Mouse (Mus musculus) WW6 (cell line): ENCODE measurements around the gene Olfr477.
"Not testable (repeated sequence)": the region's sequence is repeated elsewhere in the genome, so short reads cannot be mapped to it uniquely, and the experiment has no call there.

Source experiments
- DNase-seq: peaks from one replicate; pipeline ENCODE4 v3.0.0-alpha.2; 2013; ENCODE audit warnings: low read depth, low spot score

Gene Olfr477

DNA sequence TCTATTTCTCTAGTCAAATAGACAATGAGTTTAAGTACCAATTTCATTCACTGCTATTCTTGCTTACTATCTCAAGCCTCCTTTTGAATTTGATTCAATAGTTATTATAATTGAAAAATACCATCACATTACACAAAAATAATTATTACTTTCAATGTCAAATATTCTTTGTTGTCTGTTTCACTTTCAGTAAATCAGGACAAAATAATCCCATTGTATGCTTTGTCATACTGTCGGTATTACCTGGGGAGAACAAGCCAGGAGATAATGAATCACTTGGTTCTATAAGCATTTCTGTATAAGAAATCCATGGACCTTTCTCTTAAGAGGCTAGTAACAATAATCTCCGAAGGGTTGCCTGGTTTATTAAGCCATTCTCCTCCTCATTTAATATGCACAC is at the start of gene Olfr477:
Gene Olfr477 (plus strand): TSS at position 301 of the 400 bp plus-strand sequence.
- no peak for DNase-seq

DNA sequence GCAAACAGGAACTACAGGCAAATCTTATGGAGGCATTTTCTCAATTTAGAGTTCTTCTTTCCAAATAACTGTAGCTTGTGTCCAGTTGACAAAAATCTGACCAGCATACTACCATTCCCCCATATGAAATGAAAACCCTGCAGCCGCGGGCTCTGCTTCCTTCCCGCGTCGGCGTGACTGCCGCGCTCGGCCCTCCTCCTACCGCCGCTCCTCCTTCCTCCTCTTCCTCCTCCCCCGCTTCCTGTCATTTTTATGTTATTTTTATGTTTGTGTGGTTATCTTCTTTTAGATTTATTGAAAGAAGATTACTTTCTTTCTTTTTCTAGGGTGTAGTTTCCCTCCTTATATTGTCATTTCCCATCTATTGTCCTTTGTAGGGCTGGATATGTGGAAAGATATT is 34.0 kb upstream of the Olfr477 start:
- DNase-seq = not testable (repeated sequence)

DNA sequence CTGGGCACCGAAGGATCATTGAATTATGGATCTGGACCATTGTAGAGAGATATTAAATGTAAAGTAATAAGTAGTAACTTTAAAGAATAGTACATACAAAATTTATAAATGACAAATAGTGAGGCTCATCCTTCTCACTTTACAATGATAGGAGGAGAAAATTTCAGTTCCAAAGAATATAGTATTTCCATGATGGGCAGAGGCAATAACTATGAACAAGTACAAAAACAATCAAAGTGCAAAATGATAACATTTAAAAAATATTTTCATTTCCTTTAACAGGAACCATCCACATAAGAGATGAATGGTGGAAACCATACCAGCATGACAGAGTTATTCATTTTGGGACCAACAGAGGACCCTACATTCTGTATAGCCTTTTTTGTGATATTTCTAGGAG is 32.1 kb upstream of the Olfr477 start, which contains the start of gene Olfr474:
Gene Olfr474 (plus strand): TSS at position 301 of the 400 bp plus-strand sequence.
- no peak for DNase-seq

DNA sequence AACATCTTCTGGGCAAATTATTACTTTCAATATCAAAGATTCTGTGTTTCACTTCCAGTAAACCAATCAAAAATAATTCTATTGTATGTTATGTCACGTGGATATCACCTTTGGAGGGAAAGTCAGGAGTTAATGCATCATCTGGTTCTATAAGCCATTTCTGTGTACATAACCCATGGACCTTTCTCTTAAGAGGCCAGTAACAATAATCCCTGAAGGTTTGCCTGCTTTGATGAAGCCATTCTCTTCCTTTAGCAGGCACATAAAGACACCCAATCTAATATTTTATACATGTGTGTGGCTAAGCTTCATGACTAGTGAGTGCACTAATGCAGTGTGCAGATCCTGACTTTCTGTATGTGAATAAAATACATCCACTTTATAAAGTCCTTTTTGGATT is 22.0 kb upstream of the Olfr477 start, which contains the start of gene Olfr476:
Gene Olfr476 (plus strand): TSS at position 301 of the 400 bp plus-strand sequence.
- no peak for DNase-seq

DNA sequence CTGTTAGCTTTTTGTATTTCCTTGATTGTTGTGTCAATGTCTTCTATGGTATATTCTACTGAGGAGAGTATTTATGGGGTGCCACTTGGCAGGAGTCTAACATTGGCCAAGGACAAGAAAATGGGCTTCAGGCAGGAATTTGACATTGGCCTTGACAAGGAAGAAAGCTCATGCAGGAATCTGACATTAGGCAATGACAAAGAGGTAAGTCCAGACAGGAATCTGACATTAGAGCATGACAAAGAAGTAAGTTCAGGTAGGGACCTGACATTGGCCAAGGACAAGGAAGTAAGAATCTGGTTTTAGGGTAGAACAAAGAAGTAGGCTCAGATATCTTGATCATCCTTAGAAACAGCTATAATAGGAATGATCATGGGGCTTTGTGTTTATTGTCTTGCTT is 27.8 kb downstream of the Olfr477 start:
- not testable (repeated sequence) for DNase-seq

DNA sequence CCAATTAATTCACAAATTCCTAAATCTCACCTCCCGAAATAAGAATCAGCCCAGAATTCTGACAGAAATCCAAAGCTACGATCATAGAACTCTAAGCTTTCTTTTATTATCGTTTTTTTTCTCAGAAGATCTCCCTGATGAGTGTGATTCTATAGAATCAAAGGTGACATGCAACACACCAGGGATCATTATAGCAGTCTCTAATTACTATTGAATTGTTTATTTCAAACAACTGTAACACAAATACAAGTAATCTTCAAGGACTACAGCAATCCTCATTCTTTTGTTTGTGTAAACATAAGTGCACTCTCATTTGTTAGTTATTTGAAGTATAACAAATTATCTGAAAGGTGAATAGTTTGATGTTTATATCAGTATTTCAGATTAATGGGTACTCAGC is 47.4 kb downstream of the Olfr477 start, which contains the start of gene Olfr478:
Gene Olfr478 (minus strand): TSS at position 101 of the 400 bp plus-strand sequence.
- DNase-seq = no peak
